Mouse (Mus musculus): ENCODE measurements at regions not wholly inside any gene's neighbourhood (a gene's known extent, or its start where the extent isn't known, plus 50 kb on each side); places are given as distances from the start of the nearest gene placed in this dataset.

DNA sequence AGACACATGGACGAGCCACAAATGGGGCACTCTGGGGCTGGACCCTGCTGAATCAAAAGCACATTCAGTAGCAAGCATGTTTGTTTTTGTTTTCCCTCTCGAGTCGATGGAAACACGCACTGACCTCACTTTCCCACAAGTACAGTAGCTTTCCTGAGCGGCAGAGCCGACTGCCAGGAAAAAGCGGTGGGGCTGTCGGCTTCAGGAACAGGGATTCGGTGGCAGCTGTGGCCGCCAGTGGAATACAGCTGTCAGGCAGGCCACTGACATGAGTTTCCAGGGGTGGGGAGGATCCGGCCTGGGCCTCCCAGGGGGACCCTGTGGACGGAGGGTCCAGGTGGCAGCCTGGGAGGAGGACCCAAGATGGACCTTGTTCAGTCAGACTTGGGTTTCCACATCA is 157.0 kb downstream of the Fgf18 start:
- no peak for DNase-seq (ENCODE audit: low spot score)

DNA sequence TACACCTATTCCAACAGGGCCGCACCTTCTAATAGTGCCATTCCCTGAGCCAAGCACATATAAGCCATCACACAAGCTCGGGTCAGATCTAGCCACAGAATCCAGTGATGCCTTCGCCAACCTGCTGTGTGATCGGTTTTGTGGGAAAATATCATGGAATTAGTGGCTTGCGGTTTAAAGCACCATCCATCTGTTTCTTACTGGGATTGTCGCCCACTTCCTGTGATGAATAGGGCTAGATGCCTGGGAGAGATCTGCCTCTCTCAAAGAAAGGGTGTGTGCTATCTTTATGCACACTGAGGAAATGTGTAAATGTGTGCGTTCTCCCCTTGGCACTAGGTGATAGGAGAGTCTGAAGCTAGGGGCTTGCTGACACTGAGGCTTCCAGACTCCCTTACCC is 154.5 kb upstream of the Smim23 start:
- DNase-seq (ENCODE audit: low spot score) = no peak

DNA sequence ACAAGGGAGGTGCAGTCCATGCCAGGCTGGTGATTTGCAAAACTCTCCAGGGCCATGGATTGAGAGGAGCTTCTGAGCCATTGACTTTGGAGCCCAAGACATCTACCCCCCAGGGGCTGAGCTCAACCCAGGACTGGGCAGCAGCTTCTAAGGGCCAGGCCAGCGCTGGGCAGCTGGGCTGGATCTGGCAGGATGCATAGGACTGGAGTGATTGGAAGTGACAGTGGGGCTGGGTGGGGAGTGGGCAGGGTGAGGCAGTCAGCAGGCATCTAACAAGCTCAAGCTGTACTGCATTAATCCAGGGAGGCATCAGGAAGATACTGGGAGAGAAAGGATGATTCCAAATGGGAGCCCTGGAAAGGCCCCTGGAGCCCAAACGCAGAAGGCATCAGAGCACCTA is 152.2 kb upstream of the Smim23 start:
- no peak for DNase-seq (ENCODE audit: low spot score)

DNA sequence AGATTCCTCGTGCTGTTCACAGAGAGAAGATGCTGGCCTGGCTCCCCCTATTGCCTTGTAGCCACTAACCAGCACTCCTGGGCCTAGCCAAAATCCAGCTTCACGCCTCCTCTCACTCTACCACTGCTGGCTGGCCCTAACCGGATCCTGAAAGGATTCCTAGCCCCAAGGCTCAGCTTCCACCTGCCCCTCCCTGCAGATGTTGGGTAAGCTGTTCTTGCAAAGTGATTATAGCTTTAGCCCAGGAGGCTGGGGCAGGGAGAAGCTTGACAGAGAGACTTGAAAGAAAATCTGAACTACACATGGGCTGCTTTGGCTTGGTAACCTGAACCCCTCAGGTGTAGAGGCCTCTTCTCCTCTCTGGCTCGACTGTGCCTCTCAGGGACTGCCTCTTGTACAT is 149.0 kb upstream of the Smim23 start:
- DNase-seq (ENCODE audit: low spot score) = no peak

DNA sequence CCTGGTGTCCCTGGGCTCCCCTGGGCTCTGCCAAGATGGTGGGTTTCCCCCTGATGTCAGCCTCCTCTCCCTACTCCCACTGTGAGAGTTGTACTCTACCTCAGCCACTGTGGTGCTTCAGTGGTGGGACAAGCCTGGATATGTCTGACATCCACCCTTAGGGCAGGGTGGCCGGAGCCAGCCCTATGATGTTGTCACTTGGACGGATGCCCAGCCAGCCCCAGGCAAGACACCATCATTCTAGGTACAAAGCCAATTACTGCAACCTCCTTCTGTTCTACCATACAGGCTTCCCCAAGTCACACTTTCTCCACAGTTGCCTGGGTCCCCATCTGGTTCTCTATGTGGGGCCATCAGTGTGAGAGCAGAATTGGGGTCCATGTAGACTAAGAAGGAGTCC is 141.0 kb upstream of the Smim23 start:
- DNase-seq (ENCODE audit: low spot score) = no peak

DNA sequence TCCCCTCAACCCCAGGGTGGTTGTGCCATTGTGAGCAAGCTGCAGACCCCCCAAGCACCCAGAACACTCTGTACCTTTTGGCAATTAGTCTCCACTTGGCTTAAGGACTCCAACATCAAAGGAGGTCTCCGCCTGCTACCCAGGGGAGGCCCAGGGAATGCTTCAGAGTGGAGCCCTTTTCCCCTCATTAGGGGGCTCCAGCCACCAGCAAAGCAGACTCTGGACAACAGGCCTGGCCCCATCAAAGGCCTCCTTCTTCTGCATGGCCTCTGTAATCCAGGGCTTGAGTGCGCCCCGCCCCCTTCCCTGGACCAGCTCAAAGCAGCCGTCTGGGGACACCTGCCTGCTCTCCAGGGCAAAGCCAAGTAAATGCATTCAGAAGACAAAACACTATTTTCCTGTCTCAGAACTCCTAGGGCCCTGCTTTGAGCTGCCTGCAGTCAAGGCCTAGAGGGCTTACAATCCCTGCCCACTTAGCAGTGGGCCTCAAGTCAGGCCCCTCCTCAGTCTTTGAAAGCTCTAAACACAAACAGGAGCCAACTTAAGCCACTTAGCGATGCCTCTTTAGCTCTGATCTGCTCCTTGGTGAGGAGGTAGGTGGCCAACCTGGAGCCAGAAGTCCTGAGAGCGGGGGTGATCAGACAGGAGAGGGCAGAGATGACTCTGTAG is 139.4 kb upstream of the Smim23 start:
- DNase-seq (ENCODE audit: low spot score) = no peak

- DNase-seq (ENCODE audit: low spot score) = no peak
Measured at GRCm38 (mm10) chr11:32961600-32961999, 137.2 kb upstream of the Smim23 start.

- DNase-seq (ENCODE audit: low spot score) = no peak
Measured at GRCm38 (mm10) chr11:32958961-32959360, 134.6 kb upstream of the Smim23 start.

DNA sequence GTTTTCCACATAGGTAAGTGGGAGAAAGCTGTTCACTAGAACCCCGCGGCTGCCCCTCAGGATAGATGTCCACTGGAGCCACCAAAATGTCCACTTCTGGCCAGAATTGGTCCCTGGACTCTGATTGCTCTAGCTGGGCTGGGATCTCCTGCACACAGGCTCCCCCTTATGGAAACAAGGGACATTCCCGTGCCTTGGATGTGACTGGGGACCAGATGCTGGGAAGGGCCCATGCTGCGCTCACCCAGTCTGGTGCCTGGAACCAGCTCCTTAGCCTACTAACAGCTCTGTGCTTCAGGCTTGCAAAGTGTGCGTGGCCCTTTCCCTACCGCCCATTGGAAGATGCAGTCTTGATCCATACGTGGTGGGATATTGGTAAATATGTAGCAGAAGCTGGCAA is 132.6 kb upstream of the Smim23 start:
- DNase-seq (ENCODE audit: low spot score) = no peak

- no peak for DNase-seq (ENCODE audit: low spot score)
Measured at GRCm38 (mm10) chr11:32952271-32952670, 127.9 kb upstream of the Smim23 start.

DNA sequence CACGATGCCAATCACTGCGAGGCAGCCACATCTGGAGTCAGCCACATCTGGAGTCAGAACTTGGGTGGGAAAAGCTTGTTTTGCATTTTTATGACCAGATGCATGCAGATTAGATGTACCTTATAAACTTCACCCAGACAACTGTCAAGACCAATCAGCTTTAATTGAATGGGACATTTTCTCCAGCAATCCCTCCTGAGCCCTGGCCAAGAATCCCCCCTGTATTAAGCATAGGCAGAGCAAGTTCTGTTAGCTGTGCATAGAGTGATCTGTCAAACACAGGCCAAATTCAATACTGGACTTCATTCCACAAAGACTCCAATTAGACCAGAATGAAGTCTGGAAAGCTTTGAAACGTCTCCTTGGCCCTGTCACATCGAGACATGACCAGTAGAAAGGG is 123.7 kb upstream of the Smim23 start:
- no peak for DNase-seq (ENCODE audit: low spot score)

DNA sequence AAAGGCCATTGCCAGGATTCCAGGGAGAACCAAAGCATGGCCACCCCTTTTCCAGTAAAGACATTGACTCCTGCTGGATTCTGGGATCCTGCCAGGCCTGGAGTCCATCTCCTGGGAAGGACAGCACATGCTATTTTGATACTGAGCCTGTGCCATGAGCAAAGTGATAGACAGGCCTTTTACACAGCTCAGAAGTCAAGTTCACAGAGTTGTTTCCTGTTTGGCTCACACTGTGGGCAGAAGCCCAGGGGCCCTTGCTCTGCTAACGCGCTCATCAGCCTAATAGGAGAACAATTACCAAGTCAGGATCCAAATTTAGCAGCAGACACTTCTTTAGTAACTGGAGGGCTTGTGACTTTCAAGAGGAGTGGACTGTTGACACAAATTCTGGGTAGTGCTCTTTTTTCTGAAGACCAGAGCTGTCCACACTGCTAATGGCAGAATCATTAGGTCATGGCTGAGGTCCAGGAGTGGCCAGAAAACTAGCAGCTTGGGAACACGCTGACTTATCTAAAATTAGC is 122.1 kb upstream of the Smim23 start:
- DNase-seq (ENCODE audit: low spot score) = no peak

GRCm38 (mm10) chr11:32945071-32945470 is 120.7 kb upstream of the Smim23 start:
- no peak for DNase-seq (ENCODE audit: low spot score)

GRCm38 (mm10) chr11:32941331-32942009 is 117.1 kb upstream of the Smim23 start:
- peak; percentile 12 for DNase-seq (ENCODE audit: low spot score)

DNA sequence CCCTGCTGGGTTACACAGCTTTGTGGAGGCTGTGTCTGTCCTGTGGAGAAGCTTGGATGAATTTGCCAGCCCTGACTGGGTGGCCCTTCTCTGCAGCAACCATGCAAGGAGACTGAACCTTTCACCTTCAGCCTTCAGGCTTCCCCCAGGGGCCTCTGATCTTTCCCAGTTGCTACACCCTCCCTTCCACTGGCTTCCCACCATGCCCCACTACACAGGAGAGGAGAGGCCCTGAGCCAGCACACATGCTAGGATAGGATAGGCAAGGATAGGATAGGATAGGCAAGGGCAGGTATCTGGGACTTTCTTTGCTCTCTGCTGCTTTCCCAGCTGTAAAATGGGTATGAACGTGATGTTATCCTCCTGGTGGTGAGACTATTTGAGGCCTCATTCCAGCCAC is 114.7 kb upstream of the Smim23 start:
- no peak for DNase-seq (ENCODE audit: low spot score)

- peak; percentile 19 for DNase-seq (ENCODE audit: low spot score)
Measured at GRCm38 (mm10) chr11:32937167-32937566, 112.8 kb upstream of the Smim23 start.

DNA sequence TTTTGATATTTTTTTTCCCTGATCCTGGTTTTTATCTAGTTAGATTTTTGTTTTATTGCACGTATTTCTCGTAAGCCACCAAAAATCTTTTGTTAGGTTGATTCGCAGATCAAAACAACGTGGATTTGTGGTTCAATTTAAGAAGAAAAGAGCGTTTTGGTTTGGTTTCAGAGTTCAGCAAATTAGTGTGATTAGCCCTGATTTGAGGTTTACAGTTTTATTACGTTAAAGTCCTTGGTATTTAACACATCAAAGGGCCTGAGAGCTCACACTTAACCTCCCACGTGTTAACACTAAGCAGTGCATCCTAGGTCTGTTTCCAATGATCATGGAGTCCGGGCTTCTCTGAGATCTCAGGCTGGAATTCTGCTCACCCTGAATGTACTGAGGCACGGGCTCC is 107.5 kb upstream of the Smim23 start:
- no peak for DNase-seq (ENCODE audit: low spot score)

GRCm38 (mm10) chr11:32931018-32931417 is 106.6 kb upstream of the Smim23 start:
- DNase-seq (ENCODE audit: low spot score) = no peak

GRCm38 (mm10) chr11:32928837-32929236 is 104.4 kb upstream of the Smim23 start:
- DNase-seq (ENCODE audit: low spot score) = no peak

GRCm38 (mm10) chr11:32925421-32926271 is 101.2 kb upstream of the Smim23 start:
- peak; percentile 21 for DNase-seq (ENCODE audit: low spot score)

GRCm38 (mm10) chr11:32924932-32925331 is 100.5 kb upstream of the Smim23 start:
- no peak for DNase-seq (ENCODE audit: low spot score)

DNA sequence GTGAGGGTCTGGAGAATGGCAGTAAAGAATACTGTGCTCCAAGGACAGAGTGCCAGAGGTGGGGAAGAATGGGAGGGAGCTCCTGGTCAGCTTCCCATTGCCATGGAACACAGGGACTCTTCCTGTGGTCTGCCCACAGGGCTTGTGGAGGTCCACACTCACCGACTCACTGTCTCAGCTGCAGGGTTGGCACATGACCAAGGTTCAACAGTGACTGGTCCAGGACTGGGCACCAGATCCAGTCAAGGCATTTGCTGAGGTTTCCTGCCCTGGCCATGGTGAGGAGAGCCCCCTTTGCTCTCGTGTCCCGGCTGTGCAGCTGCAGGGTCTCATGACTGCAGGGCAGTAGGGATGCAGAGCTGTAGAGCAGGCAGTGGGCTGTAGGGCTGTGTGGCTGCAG is 88.7 kb upstream of the Smim23 start:
- no peak for DNase-seq (ENCODE audit: low spot score)

DNA sequence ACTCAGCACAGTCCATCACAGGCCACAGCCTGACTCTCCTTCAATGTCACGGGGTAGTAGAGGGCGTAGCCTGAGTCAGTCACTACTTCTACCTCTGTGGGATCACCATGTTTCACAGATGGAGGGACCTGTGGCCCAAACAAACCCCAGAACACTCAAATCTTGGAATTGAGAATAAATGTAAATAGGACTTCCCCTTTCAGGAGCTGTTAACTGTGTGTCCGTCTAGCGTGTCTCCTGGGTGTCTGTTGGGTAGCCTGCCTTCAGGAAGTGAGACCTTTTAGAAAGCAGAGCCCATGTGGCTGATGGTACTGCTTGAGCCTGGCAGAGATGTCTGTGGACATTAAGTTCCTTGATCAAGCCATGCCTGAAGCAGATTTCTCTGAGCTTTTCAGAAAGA is 87.4 kb upstream of the Smim23 start:
- DNase-seq (ENCODE audit: low spot score) = no peak

Measured in ovary, adult 18-20 months (tissue).